Mouse (Mus musculus) right cerebral cortex, postnatal 10 days (tissue): ENCODE measurements around the gene S100a8.

Source experiments
- DNase-seq, 2 experiments: peaks; one replicate each; pipeline ENCODE4 v3.0.0; 2021; ENCODE audit warnings: low spot score in 2 of 2

Gene S100a8

DNA sequence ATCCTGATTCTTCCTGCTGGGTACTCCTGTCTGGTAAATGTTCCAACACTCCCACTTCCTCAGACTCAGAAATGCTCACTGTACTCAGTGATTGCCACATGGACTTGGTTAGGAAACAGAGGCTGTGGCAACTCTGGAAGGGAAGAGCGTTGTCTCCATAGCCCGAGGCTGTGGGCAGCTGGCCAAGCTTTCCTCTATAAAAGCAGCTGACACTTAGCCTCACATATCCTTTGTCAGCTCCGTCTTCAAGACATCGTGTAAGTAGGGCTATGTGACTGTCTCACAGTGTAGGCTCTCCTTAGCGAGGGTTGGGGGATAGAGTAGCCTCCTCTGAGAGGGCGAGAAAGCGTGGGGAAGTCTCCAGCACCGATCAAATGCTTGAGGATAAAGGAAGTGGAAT is at the start of gene S100a8:
Gene S100a8, plus strand, starts transcription at position 133 of the 400 bp plus-strand sequence.
- no peak for DNase-seq

GRCm38 (mm10) chr3:90621552-90621951 is 47.2 kb upstream of the S100a8 start:
- no peak for DNase-seq

- peak; percentile 80 to 82 for DNase-seq
These were observed 45.2 kb upstream of the S100a8 start for GRCm38 (mm10) chr3:90623435-90624071.

DNA sequence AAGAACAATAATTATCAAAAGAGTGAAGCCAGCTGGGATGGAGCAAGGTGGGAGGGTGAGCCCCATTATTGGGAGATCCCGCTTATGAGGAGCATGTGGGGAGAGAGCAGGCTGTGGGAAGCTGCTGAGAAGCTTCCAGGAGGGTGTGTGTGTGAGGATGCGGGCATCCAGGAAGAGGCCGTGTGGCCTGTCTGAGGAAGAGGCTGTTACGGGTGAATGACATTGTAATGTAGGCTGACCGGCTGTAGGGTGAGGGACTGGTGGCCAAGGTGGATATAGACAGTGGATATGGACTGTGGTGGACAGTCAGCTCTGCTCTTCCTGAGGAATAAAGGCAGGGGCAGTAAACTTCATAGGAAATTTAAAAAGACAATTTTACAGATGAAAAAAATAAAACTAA is 43.3 kb upstream of the S100a8 start:
- DNase-seq, result no peak

DNA sequence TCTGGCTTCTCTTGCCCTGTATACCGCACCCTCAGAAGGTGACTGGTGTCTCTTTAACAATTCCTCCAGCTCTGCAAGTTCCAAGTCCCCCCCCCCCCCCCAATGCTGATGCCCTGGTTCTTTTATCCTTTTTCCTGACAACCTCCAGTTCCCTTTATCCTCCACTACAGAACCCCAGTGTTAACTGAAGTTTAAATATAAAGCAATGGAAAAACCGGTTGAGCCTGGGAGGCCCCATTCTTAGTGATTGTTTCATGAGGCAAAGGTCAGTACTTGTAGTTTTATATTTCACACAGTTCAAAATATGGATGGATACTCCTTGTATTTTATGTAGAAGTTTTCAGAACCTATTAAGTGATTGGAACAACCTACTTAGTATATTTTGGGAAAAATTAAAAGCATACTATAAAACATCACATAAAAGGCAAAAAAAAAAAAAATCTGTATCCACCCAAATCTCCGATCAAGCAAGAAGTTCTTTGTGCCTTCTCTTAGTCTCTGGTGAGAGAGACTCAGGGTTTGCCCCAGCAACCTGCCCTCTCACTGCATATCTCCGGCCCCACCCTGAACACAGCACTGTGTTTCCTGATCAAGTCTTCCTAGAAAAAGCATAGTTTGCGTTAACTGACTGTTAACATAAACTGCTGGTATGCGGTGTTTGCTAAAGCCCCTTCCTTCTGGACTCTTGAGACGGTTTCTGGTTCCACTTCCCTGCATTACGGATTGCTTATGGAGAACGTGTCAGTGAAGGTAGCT is 42.3 kb upstream of the S100a8 start:
- DNase-seq, result peak in 1 of 2 experiments; percentile 10

DNA sequence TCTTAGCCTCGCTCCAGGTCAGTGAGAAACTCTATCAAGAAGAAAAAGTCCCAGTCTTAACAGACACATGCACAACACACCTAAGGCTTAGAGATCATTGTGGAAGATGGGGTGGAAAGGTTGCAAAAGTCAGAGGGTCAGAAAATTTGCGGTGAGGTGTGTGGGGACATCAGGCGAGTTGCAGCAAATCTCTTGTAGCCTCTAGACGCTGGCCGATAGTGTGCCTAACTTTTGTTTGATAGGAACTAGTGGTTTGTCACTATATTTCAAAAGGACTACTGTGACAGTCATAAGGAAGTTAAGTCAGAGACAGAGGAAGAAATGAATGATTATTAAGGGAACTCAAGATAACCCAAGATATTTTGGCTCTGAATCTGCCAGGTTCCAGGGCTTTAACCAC is 41.4 kb upstream of the S100a8 start:
- DNase-seq, result peak in 1 of 2 experiments; percentile 14

DNA sequence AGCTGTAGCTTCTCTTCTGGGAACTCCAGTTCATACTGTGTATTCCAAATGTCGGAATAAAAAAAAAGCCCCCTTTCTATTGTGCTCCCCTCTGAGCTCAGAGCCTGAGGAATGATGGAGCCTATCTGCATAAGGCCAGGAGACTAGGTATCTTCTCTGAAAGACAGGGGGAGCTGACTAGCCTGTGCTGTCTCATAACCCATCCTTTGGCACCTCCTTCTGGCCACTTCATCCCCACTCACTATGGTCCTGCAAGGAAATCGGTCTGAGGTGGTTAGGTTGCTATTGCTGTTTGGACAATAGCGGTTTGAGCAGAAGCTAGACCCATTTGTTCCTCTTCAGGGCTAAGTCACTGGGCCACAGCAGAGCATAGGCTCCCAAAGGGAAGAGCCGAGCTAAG is 41.0 kb upstream of the S100a8 start:
- DNase-seq, result peak in 1 of 2 experiments; percentile 45

DNA sequence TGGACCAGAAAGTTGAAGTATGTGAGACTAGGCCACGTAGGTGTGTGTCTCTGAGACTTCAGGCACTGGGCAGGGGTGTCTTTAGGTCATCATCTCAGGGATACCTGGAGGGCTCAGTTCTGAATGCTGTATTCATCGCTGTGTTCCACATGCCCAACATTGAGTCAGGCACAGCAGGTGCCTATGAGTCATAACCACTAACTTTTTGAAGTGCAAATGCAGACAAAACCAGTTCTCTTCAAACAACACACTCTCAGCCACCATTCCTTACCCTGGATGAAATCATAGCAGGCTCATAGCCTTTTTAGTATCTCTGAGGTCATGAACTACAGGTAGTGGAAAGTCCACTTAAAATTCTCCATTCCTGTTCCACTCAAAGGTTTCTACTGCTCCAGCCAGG is 39.5 kb upstream of the S100a8 start:
- DNase-seq, result peak in 1 of 2 experiments; percentile 5

- DNase-seq, result no peak
These were observed 36.8 kb upstream of the S100a8 start for GRCm38 (mm10) chr3:90631984-90632383.

- DNase-seq, result no peak
These were observed 30.1 kb upstream of the S100a8 start for GRCm38 (mm10) chr3:90638511-90639275.

DNA sequence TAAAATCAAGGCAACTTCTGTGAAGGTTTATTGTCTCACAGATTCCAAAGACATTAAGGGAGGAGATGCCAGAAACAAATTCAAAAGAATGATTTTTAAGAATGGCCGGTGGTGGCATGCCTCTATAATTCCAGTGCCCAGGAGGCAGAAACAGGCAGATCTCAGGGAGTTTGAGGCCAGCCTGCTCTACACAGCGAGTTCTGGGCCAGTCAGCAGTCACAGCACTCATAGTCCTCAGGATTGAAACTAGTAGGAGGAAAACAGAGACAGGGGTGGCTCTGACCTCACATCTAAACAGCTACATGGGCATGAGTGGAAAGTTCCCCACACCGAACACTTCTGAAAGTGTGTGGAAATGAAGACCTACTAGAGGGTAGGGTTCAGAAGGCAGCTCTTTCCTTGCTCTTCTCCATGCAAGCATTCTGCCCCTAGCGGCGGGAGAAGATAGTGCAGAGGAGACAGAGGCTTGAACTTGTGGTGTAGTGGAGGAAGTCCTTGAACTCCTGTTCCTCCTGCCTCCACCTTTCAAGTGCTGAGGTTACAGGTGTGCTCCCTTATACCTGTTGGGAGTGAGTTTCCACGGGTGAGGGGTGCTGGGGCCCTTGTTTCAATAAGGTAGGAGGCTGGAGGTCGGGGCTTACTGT is 29.1 kb upstream of the S100a8 start:
- no peak for DNase-seq

DNA sequence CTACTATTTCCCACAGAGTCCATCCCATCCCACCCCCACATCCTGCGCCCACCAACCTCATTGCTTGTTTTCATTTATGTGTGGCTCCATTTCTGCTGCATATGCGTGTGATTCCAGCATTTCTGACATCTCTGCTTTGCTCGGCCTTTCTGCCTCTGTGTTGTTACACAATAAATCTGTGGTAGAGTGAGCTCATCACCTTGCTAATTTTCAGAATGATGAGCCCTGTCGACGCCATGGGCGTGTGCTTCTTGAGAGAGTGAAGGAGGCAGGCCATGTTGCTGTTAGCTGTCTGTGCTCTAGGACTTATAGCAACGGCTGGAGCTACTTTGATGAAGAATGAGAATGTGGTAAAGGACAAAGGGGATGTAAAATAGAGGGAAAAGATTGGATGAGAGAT is 27.8 kb upstream of the S100a8 start:
- DNase-seq, result no peak

DNA sequence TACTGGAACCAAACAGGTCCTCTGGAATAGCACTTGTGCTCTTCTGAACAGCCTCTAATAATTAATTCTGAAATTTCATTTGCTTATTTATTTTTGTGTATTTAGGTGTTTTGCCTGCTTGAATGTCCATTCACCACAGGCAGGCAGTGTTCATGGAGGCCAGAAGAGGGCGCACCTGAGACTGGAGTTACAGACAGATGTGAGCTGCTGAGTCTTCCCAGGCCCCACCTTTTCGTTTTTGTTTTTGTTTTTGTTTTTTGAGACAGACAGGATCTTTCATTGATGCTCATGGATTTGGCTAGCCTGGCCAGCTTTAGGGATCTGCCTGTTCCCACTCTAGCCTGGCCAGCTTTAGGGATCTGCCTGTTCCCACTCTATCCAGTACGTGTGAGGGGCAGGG is 24.6 kb upstream of the S100a8 start:
- peak in 1 of 2 experiments; percentile 42 for DNase-seq

DNA sequence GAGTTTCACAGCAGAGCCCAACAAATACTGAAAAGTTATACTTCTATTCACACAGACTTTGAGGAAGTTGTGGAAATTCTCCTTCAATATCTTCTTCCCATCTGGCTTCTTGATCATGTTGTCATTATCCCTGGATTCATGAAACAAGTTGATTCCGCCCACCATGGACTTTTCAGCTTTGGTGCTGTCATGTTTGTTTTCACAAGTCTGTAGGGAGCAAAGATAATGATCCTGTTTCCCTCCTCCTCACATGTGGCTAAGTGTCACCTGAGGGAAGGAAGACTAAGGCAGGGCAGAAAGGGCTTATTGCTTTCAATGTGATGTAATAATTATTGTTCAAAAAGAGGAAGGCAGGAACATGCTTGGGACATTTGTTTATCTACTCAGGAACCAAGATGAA is 21.5 kb upstream of the S100a8 start:
- no peak for DNase-seq

GRCm38 (mm10) chr3:90648981-90649380 is 19.8 kb upstream of the S100a8 start:
- peak in 1 of 2 experiments; percentile 40 for DNase-seq

GRCm38 (mm10) chr3:90649832-90650231 is 18.9 kb upstream of the S100a8 start:
- DNase-seq, result no peak

DNA sequence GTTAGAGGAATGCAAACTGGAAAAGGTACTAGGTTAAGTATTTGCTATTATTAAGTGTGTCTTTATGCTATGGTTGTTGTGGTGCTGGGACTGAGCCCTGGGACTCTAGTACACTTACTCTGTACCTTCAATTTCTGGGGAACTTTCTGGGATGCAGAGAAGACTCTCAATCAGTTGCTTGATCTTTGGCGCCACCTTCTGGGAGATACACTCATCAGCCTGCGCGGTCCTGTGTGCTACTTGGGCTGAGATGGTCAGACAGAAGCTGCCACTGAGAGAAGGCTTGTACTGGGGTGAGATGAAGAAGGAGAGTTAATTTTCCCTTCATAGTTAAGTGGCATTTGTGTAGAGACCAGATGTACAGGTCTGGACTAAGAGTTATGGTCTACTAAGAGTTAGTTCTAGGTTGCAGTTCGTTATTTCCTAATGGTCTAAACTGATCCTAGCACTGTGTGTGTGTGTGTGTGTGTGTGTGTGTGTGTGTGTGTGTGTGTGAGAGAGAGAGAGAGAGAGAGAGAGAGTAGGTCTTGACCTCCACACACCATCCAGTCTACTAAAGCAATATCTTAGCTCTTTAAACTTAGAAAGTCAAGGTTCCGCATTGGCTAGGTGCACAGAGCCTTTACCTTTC is 15.8 kb upstream of the S100a8 start:
- DNase-seq, result peak; percentile 85 to 90

DNA sequence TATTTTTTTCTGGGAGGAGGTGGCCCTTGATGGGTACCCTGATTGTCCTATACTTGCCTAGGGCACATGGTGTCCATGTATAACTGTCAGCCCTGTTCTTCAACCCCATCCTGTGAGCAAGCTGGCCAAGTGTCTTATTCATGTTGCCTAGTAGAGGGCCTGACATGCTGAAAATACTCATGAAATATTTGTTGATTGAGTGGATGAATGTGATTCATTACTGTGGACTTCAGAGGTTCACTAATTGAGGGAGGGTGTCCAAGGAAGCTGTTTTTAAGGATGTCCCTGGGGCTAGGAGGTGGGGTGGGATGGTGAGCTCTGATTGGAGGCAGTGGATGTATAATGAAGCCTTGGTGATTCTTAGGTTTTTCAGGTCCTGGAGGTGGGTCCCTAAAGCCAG is 15.1 kb upstream of the S100a8 start, which contains the start of gene S100a7a:
Gene S100a7a, plus strand, starts transcription at position 301 of the 400 bp plus-strand sequence.
- no peak for DNase-seq

- no peak for DNase-seq
These were observed 11.4 kb upstream of the S100a8 start for GRCm38 (mm10) chr3:90657405-90657804.

- DNase-seq, result no peak
These were observed 9.3 kb upstream of the S100a8 start for GRCm38 (mm10) chr3:90659364-90660044.

GRCm38 (mm10) chr3:90664219-90664618 is 4.6 kb upstream of the S100a8 start:
- DNase-seq, result no peak
